Mouse (Mus musculus): ENCODE results near the gene Ccdc96.
A peak's percentile ranks its signal among the peaks of the same experiment; 100 is the strongest.

The Ccdc96 gene

GRCm38 (mm10) chr5:36526921-36527320, 42.5 kb downstream of the Ccdc96 start:
- no peak for DNase-seq (ENCODE audit: low spot score)

GRCm38 (mm10) chr5:36529698-36530097, 45.3 kb downstream of the Ccdc96 start:
- no peak for DNase-seq (ENCODE audit: low spot score)

- DNase-seq (ENCODE audit: low spot score): peak; percentile 96
Measured at GRCm38 (mm10) chr5:36530129-36530751, 45.9 kb downstream of the Ccdc96 start.

- DNase-seq (ENCODE audit: low spot score): no peak
Measured at GRCm38 (mm10) chr5:36534455-36535030, 50.2 kb downstream of the Ccdc96 start.

GRCm38 (mm10) chr5:36535438-36536176, 51.2 kb downstream of the Ccdc96 start:
- no peak for DNase-seq (ENCODE audit: low spot score)

- DNase-seq (ENCODE audit: low spot score): no peak
Measured at GRCm38 (mm10) chr5:36536424-36536823, 52.0 kb downstream of the Ccdc96 start.

All from testis, postnatal 10 days (tissue).